Mouse (Mus musculus) midbrain, embryonic 11.5 days (tissue): ENCODE data around the gene Tbc1d10a. TPM values are rescaled to one million over a fixed set of nuclear protein-coding genes. Genes with fewer than 3 reads are reported as not detected.

Source experiments
- ATAC-seq: fragments of 200-750 bp; cut with Nextera tagmentation; 2 replicates; pipeline ENCODE4 v1.8.0; 2017; ENCODE audit warnings: moderate TSS enrichment, moderate library complexity; ENCODE audit not compliant: low FRiP score
- DNase-seq: peaks from one replicate; pipeline ENCODE4 v3.0.0; 2015; ENCODE audit warnings: low spot score; ENCODE audit errors: missing footprints
- H3K27ac ChIP-seq: fragments of 300-500 bp; sonication (generic); 2 replicates; pipeline ENCODE4 v1.5.1; 2014; ENCODE audit warnings: low read depth, low read length
- H3K27me3 ChIP-seq: fragments of 300-500 bp; sonication (generic); 2 replicates; pipeline ENCODE4 v1.6.1; 2014; ENCODE audit warnings: mild to moderate bottlenecking, low read length, moderate library complexity, mixed read lengths; ENCODE audit not compliant: control insufficient read depth, insufficient read depth
- H3K36me3 ChIP-seq: fragments of 300-500 bp; sonication (generic); 2 replicates; pipeline ENCODE4 v1.6.1; 2014; ENCODE audit warnings: mild to moderate bottlenecking, low read length, moderate library complexity, mixed read lengths; ENCODE audit not compliant: control insufficient read depth, insufficient read depth
- H3K4me1 ChIP-seq: fragments of 300-500 bp; sonication (generic); 2 replicates; pipeline ENCODE4 v1.6.1; 2014; ENCODE audit warnings: low read length; ENCODE audit not compliant: control insufficient read depth, insufficient read depth
- H3K4me2 ChIP-seq: fragments of 300-500 bp; sonication (generic); 2 replicates; pipeline ENCODE4 v1.6.1; 2014; ENCODE audit warnings: mild to moderate bottlenecking, moderate library complexity
- H3K4me3 ChIP-seq: fragments of 300-500 bp; sonication (generic); 2 replicates; pipeline ENCODE4 v1.5.1; 2014; ENCODE audit warnings: low read depth, low read length
- H3K9ac ChIP-seq: fragments of 300-500 bp; sonication (generic); 2 replicates; pipeline ENCODE4 v1.6.1; 2014; ENCODE audit warnings: low read length
- H3K9me3 ChIP-seq: fragments of 300-500 bp; sonication (generic); 2 replicates; pipeline ENCODE4 v1.6.1; 2016; ENCODE audit warnings: low read length; ENCODE audit not compliant: control insufficient read depth
- WGBS: fragments of 180-500 bp; shearing (Covaris S2); extraction: QIAGEN DNeasy Blood & Tissue Kit; methylation state at CpG from one replicate; pipeline ENCODE4 v1.1.7; 2014; 5-methylcytosine and 5-hydroxymethylcytosine counted together
- polyA plus RNA-seq: library from polyadenylated mRNA; unstranded; fragments of >200 nt; fragmentation: Nextera tagmentation; extraction: Ambion mirVana; gene quantifications from 2 replicates; pipeline ENCODE4 v1.2.1, GENCODE M21; 2014

The Tbc1d10a gene
- polyA plus RNA-seq, 1 experiment from 2014 or later, result 17.3 TPM

- no peaks in the 10 kb centered on the region for H3K9me3 ChIP-seq
- H3K4me1 ChIP-seq, result no peaks in the 10 kb centered on the region
- no peak overlapping the region for H3K4me3 ChIP-seq
- H3K4me2 ChIP-seq, result no peak overlapping the region
- H3K27me3 ChIP-seq, result no peaks in the 10 kb centered on the region
- H3K9ac ChIP-seq, result no peak overlapping the region
- no peak overlapping the region for H3K27ac ChIP-seq
- H3K36me3 ChIP-seq, result no peaks in the 10 kb centered on the region
- DNase-seq (peak; percentile 53), ATAC-seq (no peak)
- 72% methylated on average over 14 of the region's 14 CpGs for WGBS
These were observed 60.8 kb downstream of the Tbc1d10a start for GRCm38 (mm10) chr11:4247201-4247959.

GRCm38 (mm10) chr11:4249151-4249550 is 62.6 kb downstream of the Tbc1d10a start:
- WGBS, result 99% methylated on average over 3 of the region's 3 CpGs
- no peak for DNase-seq

GRCm38 (mm10) chr11:4250290-4250689 is 63.7 kb downstream of the Tbc1d10a start:
- Histone ChIP-seq H3K27ac (no peak overlapping the region), H3K4me2 (no peak overlapping the region), H3K9ac (no peak overlapping the region), H3K36me3 (no peaks in the 10 kb centered on the region), H3K27me3 (no peaks in the 10 kb centered on the region), H3K4me1 (no peaks in the 10 kb centered on the region), H3K4me3 (no peak overlapping the region), H3K9me3 (no peaks in the 10 kb centered on the region)
- WGBS, result 72% methylated on average over 7 of the region's 7 CpGs
- ATAC-seq (no peak), DNase-seq (peak; percentile 14)

More at GRCm38 (mm10) chr11:4249151-4249550, 62.6 kb downstream of the Tbc1d10a start:
- Histone ChIP-seq H3K4me1 (no peaks in the 10 kb centered on the region), H3K27ac (no peak overlapping the region), H3K9me3 (no peaks in the 10 kb centered on the region), H3K27me3 (no peaks in the 10 kb centered on the region), H3K36me3 (no peaks in the 10 kb centered on the region), H3K9ac (no peak overlapping the region), H3K4me3 (no peak overlapping the region), H3K4me2 (no peak overlapping the region)
- no peak for ATAC-seq

GRCm38 (mm10) chr11:4251376-4251775 is 64.8 kb downstream of the Tbc1d10a start:
- 75% methylated on average over 3 of the region's 3 CpGs for WGBS
- H3K36me3 ChIP-seq, result no peaks in the 10 kb centered on the region
- no peak overlapping the region for H3K4me2 ChIP-seq
- H3K9me3 ChIP-seq, result no peaks in the 10 kb centered on the region
- H3K27me3 ChIP-seq, result no peaks in the 10 kb centered on the region
- H3K9ac ChIP-seq, result no peak overlapping the region
- ATAC-seq (no peak), DNase-seq (no peak)
- H3K27ac ChIP-seq, result no peak overlapping the region
- no peaks in the 10 kb centered on the region for H3K4me1 ChIP-seq
- H3K4me3 ChIP-seq, result no peak overlapping the region

- WGBS, result 81% methylated on average over 2 of the region's 2 CpGs
These were observed 66.3 kb downstream of the Tbc1d10a start for GRCm38 (mm10) chr11:4252886-4253285.

GRCm38 (mm10) chr11:4256846-4257607 is 70.4 kb downstream of the Tbc1d10a start, which contains the start of gene Lif:
Gene Lif (plus strand): TSS chr11:4257557.
- Histone ChIP-seq H3K9ac (no peak within 1 kb of the TSS), H3K27ac (no peak within 1 kb of the TSS), H3K4me1 (no peaks in the 10 kb centered on the region), H3K4me2 (no peak within 1 kb of the TSS), H3K36me3 (no peaks in the 10 kb centered on the region), H3K9me3 (no peaks in the 10 kb centered on the region), H3K27me3 (no peaks in the 10 kb centered on the region), H3K4me3 (no peak within 1 kb of the TSS)
- WGBS, result 67% methylated on average over 11 of the region's 11 CpGs
- ATAC-seq (no peak; the same call in 1 of the 2 replicates), DNase-seq (peak; percentile 78)

More at GRCm38 (mm10) chr11:4252886-4253285, 66.3 kb downstream of the Tbc1d10a start:
- H3K4me1 ChIP-seq, result no peaks in the 10 kb centered on the region
- H3K36me3 ChIP-seq, result no peaks in the 10 kb centered on the region
- H3K27ac ChIP-seq, result no peak overlapping the region
- ATAC-seq (no peak), DNase-seq (no peak)
- no peak overlapping the region for H3K4me3 ChIP-seq
- no peak overlapping the region for H3K9ac ChIP-seq
- no peaks in the 10 kb centered on the region for H3K9me3 ChIP-seq
- H3K4me2 ChIP-seq, result no peak overlapping the region
- no peaks in the 10 kb centered on the region for H3K27me3 ChIP-seq

- no peak overlapping the region for H3K27ac ChIP-seq
- H3K4me3 ChIP-seq, result no peak overlapping the region
- no peaks in the 10 kb centered on the region for H3K27me3 ChIP-seq
- H3K4me2 ChIP-seq, result no peak overlapping the region
- DNase-seq (peak; percentile 65), ATAC-seq (no peak)
- H3K4me1 ChIP-seq, result no peaks in the 10 kb centered on the region
- H3K9me3 ChIP-seq, result no peaks in the 10 kb centered on the region
- 54% methylated on average over 5 of the region's 5 CpGs for WGBS
- no peaks in the 10 kb centered on the region for H3K36me3 ChIP-seq
- H3K9ac ChIP-seq, result no peak overlapping the region
These were observed 71.2 kb downstream of the Tbc1d10a start for GRCm38 (mm10) chr11:4257756-4258155.

- Histone ChIP-seq H3K4me3 (no peak overlapping the region), H3K9me3 (no peaks in the 10 kb centered on the region), H3K27me3 (no peaks in the 10 kb centered on the region), H3K9ac (no peak overlapping the region), H3K4me2 (peak overlapping the region; percentile 23), H3K4me1 (no peaks in the 10 kb centered on the region), H3K36me3 (no peaks in the 10 kb centered on the region), H3K27ac (no peak overlapping the region)
- DNase-seq, result peak; percentile 99
- 2% methylated on average over 7 of the region's 7 CpGs for WGBS
- ATAC-seq, result peak; percentile 61
These were observed 72.1 kb downstream of the Tbc1d10a start for GRCm38 (mm10) chr11:4258657-4259082.
